Mouse (Mus musculus) intestine, embryonic 15.5 days (tissue): ENCODE measurements around the gene Slc39a11. TPM values are rescaled to one million over a fixed set of nuclear protein-coding genes. Genes with fewer than 3 reads are reported as not detected.

Experiments
- ATAC-seq: fragments of 200-750 bp; cut with Nextera tagmentation; 2 replicates; pipeline ENCODE4 v1.8.0; 2017; ENCODE audit warnings: moderate TSS enrichment, moderate library complexity
- H3K27ac ChIP-seq: fragments of 300-500 bp; sonication (generic); 2 replicates; pipeline ENCODE4 v1.5.1; 2015; ENCODE audit warnings: mild to moderate bottlenecking, inconsistent platforms
- H3K27me3 ChIP-seq: fragments of 300-500 bp; sonication (generic); replicated peaks from 2 replicates; pipeline ENCODE4 v1.6.1; 2015; ENCODE audit warnings: inconsistent platforms
- H3K36me3 ChIP-seq: fragments of 300-500 bp; sonication (generic); 2 replicates; pipeline ENCODE4 v1.6.1; 2015; ENCODE audit warnings: inconsistent platforms
- H3K4me1 ChIP-seq: fragments of 300-500 bp; sonication (generic); replicated peaks from 2 replicates; pipeline ENCODE4 v1.6.1; 2015; ENCODE audit warnings: inconsistent platforms
- H3K4me2 ChIP-seq: fragments of 300-500 bp; sonication (generic); replicated peaks from 2 replicates; pipeline ENCODE4 v1.6.1; 2015; ENCODE audit warnings: mild to moderate bottlenecking, inconsistent platforms
- H3K4me3 ChIP-seq: fragments of 300-500 bp; sonication (generic); replicated peaks from 2 replicates; pipeline ENCODE4 v1.5.1; 2015; ENCODE audit warnings: inconsistent platforms
- H3K9ac ChIP-seq: fragments of 300-500 bp; sonication (generic); 2 replicates; pipeline ENCODE4 v1.6.1; 2015; ENCODE audit warnings: inconsistent platforms
- H3K9me3 ChIP-seq: fragments of 300-500 bp; sonication (generic); 2 replicates; pipeline ENCODE4 v1.6.1; 2016; ENCODE audit warnings: inconsistent platforms
- WGBS: fragments of 180-500 bp; shearing (Covaris S2); methylation state at CpG from one replicate; pipeline ENCODE4 v1.1.7; 2015; 5-methylcytosine and 5-hydroxymethylcytosine counted together
- polyA plus RNA-seq: library from polyadenylated mRNA; unstranded; fragments of >200 nt; fragmentation: Nextera tagmentation; extraction: Ambion mirVana; gene quantifications from 2 replicates; pipeline ENCODE4 v1.2.1, GENCODE M21; 2015

Gene Slc39a11
- polyA plus RNA-seq, 1 experiment from 2014 or later: 40.8 TPM

- no peak overlapping the region for H3K4me3 ChIP-seq
- ATAC-seq: no peak
- peaks cover 14% of the 10 kb centered on the region for H3K4me1 ChIP-seq
- H3K4me2 ChIP-seq: no peak overlapping the region
- H3K27me3 ChIP-seq: 0 out of 2 replicates have a peak, but pooled peaks cover under 1% of the 10 kb centered on the region
- no peaks in the 10 kb centered on the region for H3K9me3 ChIP-seq
- no peak overlapping the region for H3K9ac ChIP-seq
- 37% methylated on average over 5 of the region's 5 CpGs for whole genome bisulfite sequencing
- no peaks in the 10 kb centered on the region for H3K36me3 ChIP-seq
- H3K27ac ChIP-seq: no peak overlapping the region
Observed at GRCm38 (mm10) chr11:113610266-113610665, 39.6 kb downstream of the Slc39a11 start.

- ATAC-seq: peak; percentile 55; the same call in 1 of the 2 replicates
- H3K27ac ChIP-seq: no peak overlapping the region
- WGBS: 54% methylated on average over 5 of the region's 5 CpGs
- no peak overlapping the region for H3K4me2 ChIP-seq
- no peaks in the 10 kb centered on the region for H3K36me3 ChIP-seq
- no peak overlapping the region for H3K4me3 ChIP-seq
- no peaks in the 10 kb centered on the region for H3K9me3 ChIP-seq
- no peaks in the 10 kb centered on the region for H3K27me3 ChIP-seq
- H3K4me1 ChIP-seq: peaks cover 14% of the 10 kb centered on the region
- no peak overlapping the region for H3K9ac ChIP-seq
Observed at GRCm38 (mm10) chr11:113609581-113609980, 40.3 kb downstream of the Slc39a11 start.

- no peaks in the 10 kb centered on the region for H3K36me3 ChIP-seq
- ATAC-seq: no peak
- no peak overlapping the region for H3K4me3 ChIP-seq
- H3K4me1 ChIP-seq: peaks cover 14% of the 10 kb centered on the region
- no peak overlapping the region for H3K4me2 ChIP-seq
- no peaks in the 10 kb centered on the region for H3K9me3 ChIP-seq
- H3K27ac ChIP-seq: no peak overlapping the region
- no peaks in the 10 kb centered on the region for H3K27me3 ChIP-seq
- 94% methylated on average over 12 of the region's 12 CpGs for WGBS
- no peak overlapping the region for H3K9ac ChIP-seq
Observed at GRCm38 (mm10) chr11:113607556-113607955, 42.3 kb downstream of the Slc39a11 start.

GRCm38 (mm10) chr11:113601616-113602343 lies 48.1 kb downstream of the Slc39a11 start:
- ATAC-seq: no peak
- Histone ChIP-seq H3K27me3 (no peaks in the 10 kb centered on the region), H3K9me3 (no peaks in the 10 kb centered on the region), H3K27ac (no peak overlapping the region), H3K4me2 (no peak overlapping the region), H3K36me3 (no peaks in the 10 kb centered on the region), H3K4me3 (no peak overlapping the region), H3K4me1 (no peaks in the 10 kb centered on the region), H3K9ac (no peak overlapping the region)
- 62% methylated on average over 12 of the region's 12 CpGs for WGBS

GRCm38 (mm10) chr11:113600526-113601245 lies 49.2 kb downstream of the Slc39a11 start:
- H3K4me3 ChIP-seq: no peak overlapping the region
- H3K27me3 ChIP-seq: no peaks in the 10 kb centered on the region
- no peak overlapping the region for H3K27ac ChIP-seq
- no peaks in the 10 kb centered on the region for H3K4me1 ChIP-seq
- H3K9me3 ChIP-seq: no peaks in the 10 kb centered on the region
- H3K36me3 ChIP-seq: no peaks in the 10 kb centered on the region
- ATAC-seq: no peak
- WGBS: 82% methylated on average over 18 of the region's 18 CpGs
- H3K9ac ChIP-seq: no peak overlapping the region
- H3K4me2 ChIP-seq: no peak overlapping the region

GRCm38 (mm10) chr11:113597632-113598031 lies 52.2 kb downstream of the Slc39a11 start:
- Histone ChIP-seq H3K4me2 (no peak overlapping the region), H3K27ac (no peak overlapping the region), H3K9ac (no peak overlapping the region), H3K4me3 (no peak overlapping the region), H3K27me3 (no peaks in the 10 kb centered on the region), H3K36me3 (no peaks in the 10 kb centered on the region), H3K9me3 (no peaks in the 10 kb centered on the region), H3K4me1 (no peaks in the 10 kb centered on the region)
- ATAC-seq: no peak
- WGBS: 87% methylated on average over 3 of the region's 3 CpGs

- 84% methylated on average over 5 of the region's 5 CpGs for WGBS
- no peaks in the 10 kb centered on the region for H3K4me1 ChIP-seq
Observed at GRCm38 (mm10) chr11:113595144-113595543, 54.7 kb downstream of the Slc39a11 start.

GRCm38 (mm10) chr11:113588936-113589335 lies 60.9 kb downstream of the Slc39a11 start:
- no peak for ATAC-seq

More at GRCm38 (mm10) chr11:113595144-113595543, 54.7 kb downstream of the Slc39a11 start:
- H3K9ac ChIP-seq: no peak overlapping the region
- no peak overlapping the region for H3K4me3 ChIP-seq
- no peaks in the 10 kb centered on the region for H3K36me3 ChIP-seq
- ATAC-seq: no peak
- H3K27me3 ChIP-seq: no peaks in the 10 kb centered on the region
- H3K4me2 ChIP-seq: no peak overlapping the region
- H3K9me3 ChIP-seq: no peaks in the 10 kb centered on the region
- no peak overlapping the region for H3K27ac ChIP-seq

GRCm38 (mm10) chr11:113586423-113586822 lies 63.5 kb downstream of the Slc39a11 start:
- Histone ChIP-seq H3K27me3 (no peaks in the 10 kb centered on the region), H3K4me2 (no peak overlapping the region), H3K4me3 (no peak overlapping the region), H3K27ac (no peak overlapping the region), H3K9ac (no peak overlapping the region), H3K9me3 (no peaks in the 10 kb centered on the region), H3K36me3 (no peaks in the 10 kb centered on the region), H3K4me1 (no peaks in the 10 kb centered on the region)
- 62% methylated on average over 6 of the region's 6 CpGs for WGBS
- no peak for ATAC-seq

More at GRCm38 (mm10) chr11:113588936-113589335, 60.9 kb downstream of the Slc39a11 start:
- Histone ChIP-seq H3K4me2 (no peak overlapping the region), H3K27ac (no peak overlapping the region), H3K4me3 (no peak overlapping the region), H3K9ac (no peak overlapping the region), H3K4me1 (no peaks in the 10 kb centered on the region), H3K36me3 (no peaks in the 10 kb centered on the region), H3K9me3 (no peaks in the 10 kb centered on the region), H3K27me3 (no peaks in the 10 kb centered on the region)
- 47% methylated on average over 3 of the region's 3 CpGs for WGBS

- H3K36me3 ChIP-seq: no peaks in the 10 kb centered on the region
- H3K27me3 ChIP-seq: no peaks in the 10 kb centered on the region
- no peak overlapping the region for H3K4me2 ChIP-seq
- WGBS: 52% methylated on average over 11 of the region's 11 CpGs
- H3K27ac ChIP-seq: no peak overlapping the region
- H3K4me3 ChIP-seq: no peak overlapping the region
- peak; percentile 55 for ATAC-seq
- no peaks in the 10 kb centered on the region for H3K4me1 ChIP-seq
- no peaks in the 10 kb centered on the region for H3K9me3 ChIP-seq
- H3K9ac ChIP-seq: no peak overlapping the region
Observed at GRCm38 (mm10) chr11:113583879-113584661, 65.8 kb downstream of the Slc39a11 start.

GRCm38 (mm10) chr11:113577221-113577620 lies 72.7 kb downstream of the Slc39a11 start:
- Histone ChIP-seq H3K4me1 (no peaks in the 10 kb centered on the region), H3K9me3 (no peaks in the 10 kb centered on the region), H3K27ac (no peak overlapping the region), H3K4me3 (no peak overlapping the region), H3K36me3 (no peaks in the 10 kb centered on the region), H3K27me3 (no peaks in the 10 kb centered on the region), H3K4me2 (no peak overlapping the region), H3K9ac (no peak overlapping the region)
- 84% methylated on average over 4 of the region's 4 CpGs for WGBS
- ATAC-seq: no peak

GRCm38 (mm10) chr11:113572641-113573040 lies 77.2 kb downstream of the Slc39a11 start:
- H3K4me1 ChIP-seq: no peaks in the 10 kb centered on the region
- ATAC-seq: no peak
- H3K9ac ChIP-seq: no peak overlapping the region
- H3K36me3 ChIP-seq: no peaks in the 10 kb centered on the region
- 59% methylated on average over 6 of the region's 6 CpGs for WGBS
- no peak overlapping the region for H3K27ac ChIP-seq
- H3K27me3 ChIP-seq: no peaks in the 10 kb centered on the region
- no peak overlapping the region for H3K4me3 ChIP-seq
- no peaks in the 10 kb centered on the region for H3K9me3 ChIP-seq
- H3K4me2 ChIP-seq: no peak overlapping the region
